Mouse (Mus musculus) cerebellum, adult 2 months (tissue): ENCODE measurements at regions not wholly inside any gene's neighbourhood (a gene's known extent, or its start where the extent isn't known, plus 50 kb on each side); places are given as distances from the start of the nearest gene placed in this dataset.

Source experiments
- CTCF ChIP-seq: fragments of 200-500 bp; IDR thresholded peaks from 2 replicates; pipeline ENCODE4 v1.5.1; 2011; ENCODE audit warnings: low read depth, mild to moderate bottlenecking, control low read depth, low read length, moderate library complexity, borderline replicate concordance; ENCODE audit not compliant: insufficient read depth
- POLR2A ChIP-seq: fragments of 200-500 bp; IDR thresholded peaks from 2 replicates; pipeline ENCODE4 v1.6.1; 2011; ENCODE audit warnings: low read length, control low read depth, borderline replicate concordance; ENCODE audit not compliant: insufficient read depth

DNA sequence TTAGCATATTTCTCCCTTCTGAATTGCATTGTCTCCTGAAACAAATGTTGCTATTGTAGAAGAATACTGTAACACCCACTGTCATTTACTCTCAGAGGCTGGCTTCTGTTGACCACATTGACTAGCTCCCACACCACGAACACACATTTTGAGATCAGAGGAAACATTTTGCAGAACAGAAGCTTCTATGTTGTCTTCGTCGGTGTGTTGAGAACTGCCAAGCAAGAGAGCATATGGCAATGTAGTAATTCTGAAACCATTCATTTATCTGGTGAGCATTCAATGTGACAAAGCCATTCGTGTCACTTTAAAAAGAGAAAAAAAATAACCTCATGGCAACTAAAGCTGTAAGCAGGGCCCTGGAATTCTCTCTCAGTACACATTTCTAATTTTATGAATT lies 343.9 kb downstream of the Car8 start:
- TF ChIP-seq POLR2A, result no peak
- no peak for TF ChIP-seq CTCF
